Mouse (Mus musculus) heart, postnatal 4 days (tissue): ENCODE results near the gene Hoxc5. TPM values are rescaled to one million over a fixed set of nuclear protein-coding genes. Genes with fewer than 3 reads are reported as not detected.
A peak's percentile ranks its signal among the peaks of the same experiment; 100 is the strongest.

Experiments used
- DNase-seq: peaks from one replicate; pipeline ENCODE4 v3.0.0; 2021
- total RNA-seq, 2 experiments: library from RNA; stranded (reverse); gene quantifications; 2 replicates each; pipeline ENCODE4 v1.2.3; 2021

Hoxc5 gene
- total RNA-seq, 2 experiments from 2014 or later, result not detected

GRCm38 (mm10) chr15:102990461-102991397 lies 23.5 kb downstream of the Hoxc5 start, which contains the start of gene Hoxc8:
Hoxc8 (plus strand) TSS chr15:102990607.
- no peak for DNase-seq

DNA sequence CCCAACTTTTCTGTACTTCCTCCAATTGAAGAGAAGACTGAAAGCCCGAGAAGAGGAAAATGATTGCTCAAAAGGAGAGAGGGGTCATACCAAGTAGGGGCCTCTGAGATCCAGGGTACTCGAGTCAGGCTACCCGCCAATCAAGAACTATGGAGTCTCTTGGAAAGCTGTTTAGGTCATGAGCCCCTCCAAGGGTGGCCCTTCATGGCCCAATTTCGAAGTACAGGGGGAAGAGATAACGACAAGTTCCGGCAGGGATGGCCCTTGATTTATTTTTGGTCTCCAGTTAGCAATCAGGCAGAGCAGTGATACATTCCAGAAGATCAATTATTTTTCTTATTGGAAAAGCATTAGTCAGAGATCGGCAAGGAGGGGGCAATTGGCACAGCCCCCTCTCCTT lies 24.5 kb downstream of the Hoxc5 start:
- no peak for DNase-seq

GRCm38 (mm10) chr15:102992206-102992605 lies 25.0 kb downstream of the Hoxc5 start:
- DNase-seq, result no peak

DNA sequence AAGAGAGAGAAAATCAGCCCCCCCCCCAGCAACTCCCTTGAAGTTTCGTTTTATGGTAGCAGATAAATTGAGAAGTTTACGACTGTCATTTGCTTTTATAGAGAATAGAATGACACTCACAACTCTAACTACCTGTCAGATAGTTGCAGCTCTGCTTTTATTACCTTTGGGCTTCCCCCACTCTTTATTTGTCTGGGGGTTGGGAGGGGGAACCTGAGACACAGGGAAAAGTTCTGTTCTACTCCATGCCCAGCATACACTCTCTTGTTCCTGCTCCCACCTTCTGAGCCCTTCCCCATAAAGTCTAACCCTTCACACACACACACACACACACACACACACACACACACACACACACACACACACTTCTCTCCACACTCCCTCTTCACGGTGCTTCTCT lies 25.6 kb downstream of the Hoxc5 start:
- DNase-seq, result no peak

GRCm38 (mm10) chr15:102996548-102996947 lies 29.3 kb downstream of the Hoxc5 start:
- DNase-seq, result no peak

DNA sequence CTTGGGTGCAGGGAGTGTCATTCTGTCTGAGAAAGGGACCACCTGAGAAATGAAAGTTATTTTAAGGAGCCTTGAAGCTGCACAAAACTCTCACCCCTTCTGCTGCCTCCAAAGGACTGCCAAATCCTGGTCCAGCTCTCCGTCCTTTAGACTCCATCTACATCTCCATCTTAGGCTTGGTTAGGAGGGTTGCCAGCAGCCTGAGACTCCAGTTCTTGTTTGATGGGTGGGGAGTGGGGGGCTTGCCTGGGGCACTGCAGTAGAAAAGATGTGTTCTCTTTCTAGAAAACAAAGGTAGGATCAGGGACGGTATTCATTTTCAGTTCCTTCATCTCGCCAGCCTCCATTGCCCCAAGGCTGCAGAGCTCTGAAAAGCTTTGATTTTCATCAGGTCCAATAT lies 30.2 kb downstream of the Hoxc5 start:
- DNase-seq, result no peak

GRCm38 (mm10) chr15:102997939-102998355 lies 30.7 kb downstream of the Hoxc5 start, which contains the start of gene Hoxc6:
Hoxc6 (plus strand) TSS chr15:102998257.
- DNase-seq, result no peak

DNA sequence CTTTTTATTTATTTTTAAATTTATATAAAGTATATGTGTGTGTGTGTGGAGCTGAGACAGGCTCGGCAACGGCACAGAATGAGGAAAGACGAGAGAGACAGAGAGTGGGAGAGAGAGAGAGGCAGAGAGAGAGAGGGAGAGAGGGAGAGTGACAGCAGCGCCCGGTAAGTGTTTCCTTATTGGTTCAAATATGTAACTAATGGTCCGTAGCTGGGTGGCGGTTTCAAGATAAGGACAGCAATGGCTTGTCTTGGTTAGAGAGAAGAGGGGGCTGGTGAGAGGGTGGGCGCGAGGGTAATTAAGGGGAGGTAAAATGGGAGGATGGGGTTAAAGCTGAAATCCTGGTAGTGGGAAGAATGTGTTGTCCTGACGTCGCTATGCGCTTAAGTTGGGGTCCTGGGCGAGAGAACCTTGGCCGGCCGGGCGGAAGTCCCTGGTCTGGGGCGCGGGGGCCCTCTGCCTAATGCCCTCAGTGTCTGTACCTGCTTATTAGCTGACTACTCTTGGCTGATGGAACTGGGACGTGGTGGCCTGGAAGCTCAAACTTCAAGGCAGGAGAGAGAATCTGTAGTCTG lies 31.5 kb downstream of the Hoxc5 start:
- no peak for DNase-seq

DNA sequence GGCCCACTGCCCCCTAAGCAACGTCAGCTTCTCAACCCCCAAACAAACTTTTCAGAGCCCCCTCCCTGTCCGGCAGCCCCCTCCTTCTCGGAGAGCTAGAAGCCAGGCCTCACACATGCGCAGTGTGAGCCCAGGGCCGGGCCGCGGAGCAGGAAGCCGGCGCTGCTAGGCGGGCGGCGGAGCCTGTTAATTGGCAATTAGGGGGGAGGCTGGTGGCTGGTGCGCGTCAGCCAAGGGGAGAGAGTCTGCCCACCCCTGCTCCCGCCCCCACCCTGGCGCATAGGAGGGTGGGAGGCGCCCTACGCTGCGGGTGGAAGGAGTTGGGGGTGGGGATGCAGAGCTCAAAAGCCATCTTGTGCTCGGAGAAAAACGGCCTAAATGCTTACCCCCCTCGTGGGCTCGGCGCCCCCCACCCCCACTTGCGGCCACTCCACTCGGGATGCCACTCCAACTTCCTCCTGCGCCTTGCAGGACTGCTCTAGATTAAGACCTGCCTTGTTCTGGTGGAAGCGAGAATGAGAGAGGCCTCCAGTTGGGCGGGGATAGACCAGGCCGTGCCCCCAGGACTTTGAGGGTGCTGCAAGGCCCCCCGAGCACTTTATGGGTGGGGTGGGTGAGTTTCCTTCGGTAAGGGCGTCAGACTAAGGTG lies 32.1 kb downstream of the Hoxc5 start:
- DNase-seq, result peak; percentile 68

DNA sequence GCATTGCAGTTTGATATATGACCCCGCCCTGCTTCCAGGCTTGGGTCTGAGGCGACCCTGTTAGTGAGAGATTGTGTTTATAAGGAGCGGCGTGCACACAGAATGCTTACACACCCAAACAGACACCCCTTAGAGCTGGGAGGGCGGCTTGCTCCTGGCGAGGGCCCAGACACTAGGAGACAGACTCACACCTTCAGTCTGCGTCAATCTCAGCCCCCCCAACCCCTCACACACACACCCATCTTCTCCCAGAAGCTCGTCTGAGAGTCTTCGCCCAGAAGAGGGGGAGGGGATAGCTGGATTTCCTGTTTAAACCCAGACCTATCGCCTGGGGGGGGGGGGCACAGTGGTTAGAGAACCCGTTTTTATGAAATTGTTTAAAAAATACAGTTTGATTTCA lies 32.7 kb downstream of the Hoxc5 start:
- no peak for DNase-seq

GRCm38 (mm10) chr15:103000501-103000901 lies 33.3 kb downstream of the Hoxc5 start:
- no peak for DNase-seq

GRCm38 (mm10) chr15:103001370-103001769 lies 34.1 kb downstream of the Hoxc5 start:
- no peak for DNase-seq

GRCm38 (mm10) chr15:103002156-103002555 lies 34.9 kb downstream of the Hoxc5 start:
- no peak for DNase-seq

GRCm38 (mm10) chr15:103002821-103003448 lies 35.7 kb downstream of the Hoxc5 start:
- DNase-seq, result no peak

- no peak for DNase-seq
Measured at GRCm38 (mm10) chr15:103005308-103005707, 38.1 kb downstream of the Hoxc5 start.

- no peak for DNase-seq
Measured at GRCm38 (mm10) chr15:103005797-103006196, 38.6 kb downstream of the Hoxc5 start.

- DNase-seq, result no peak
Measured at GRCm38 (mm10) chr15:103006326-103006725, 39.1 kb downstream of the Hoxc5 start.

DNA sequence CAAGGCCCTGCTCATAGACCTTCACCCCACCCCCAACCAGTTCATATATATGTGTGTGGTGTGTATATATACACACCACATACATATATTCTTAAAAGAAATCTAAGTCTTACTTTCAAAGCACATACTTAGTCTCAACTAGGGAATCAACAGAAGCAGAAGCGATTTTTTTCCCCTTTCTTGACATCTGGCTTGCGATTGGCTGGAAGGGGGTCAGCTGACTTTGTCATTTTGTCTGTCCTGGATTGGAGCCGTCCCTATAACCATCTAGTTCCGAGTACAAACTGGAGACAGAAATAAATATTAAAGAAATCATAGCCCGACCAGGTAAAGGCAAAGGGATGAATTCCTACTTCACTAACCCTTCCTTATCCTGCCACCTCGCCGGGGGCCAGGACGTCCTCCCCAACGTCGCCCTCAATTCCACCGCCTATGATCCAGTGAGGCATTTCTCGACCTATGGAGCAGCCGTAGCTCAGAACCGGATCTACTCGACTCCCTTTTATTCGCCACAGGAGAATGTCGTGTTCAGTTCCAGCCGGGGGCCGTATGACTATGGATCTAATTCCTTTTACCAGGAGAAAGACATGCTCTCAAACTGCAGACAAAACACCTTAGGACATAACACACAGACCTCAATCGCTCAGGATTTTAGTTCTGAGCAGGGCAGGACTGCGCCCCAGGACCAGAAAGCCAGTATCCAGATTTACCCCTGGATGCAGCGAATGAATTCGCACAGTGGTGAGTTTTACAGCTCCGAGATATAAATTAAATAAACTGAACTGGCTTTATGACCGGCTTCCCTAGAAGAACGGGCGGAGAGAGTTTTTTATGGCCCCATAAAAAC lies 42.2 kb downstream of the Hoxc5 start:
- no peak for DNase-seq

- no peak for DNase-seq
Measured at GRCm38 (mm10) chr15:103010112-103010846, 43.0 kb downstream of the Hoxc5 start.

GRCm38 (mm10) chr15:103010847-103011555 lies 43.8 kb downstream of the Hoxc5 start:
- no peak for DNase-seq
